Mouse (Mus musculus): Measurements from ENCODE around the gene Fgfr2. TPM values are rescaled to one million over a fixed set of nuclear protein-coding genes. Genes with fewer than 3 reads are reported as not detected.

The Fgfr2 gene
- total and polyA plus RNA-seq, 2 experiments from 2014 or later = 17.1 to 47.6 TPM

GRCm38 (mm10) chr7:131810916-131811315 lies 1312.2 kb downstream of the Fgfr2 start:
- Histone ChIP-seq H3K27ac (ENCODE audit: low read depth, low read length) (no peak overlapping the region), H3K4me2 (ENCODE audit: low read depth) (no peak overlapping the region), H3K4me1 (ENCODE audit: insufficient read depth) (no peaks in the 10 kb centered on the region), H3K4me3 (ENCODE audit: low read depth, low read length) (no peak overlapping the region), H3K27me3 (ENCODE audit: insufficient read depth, low read length) (peaks cover 22% of the 10 kb centered on the region), H3K9ac (no peak overlapping the region), H3K36me3 (ENCODE audit: insufficient read depth) (no peaks in the 10 kb centered on the region), H3K9me3 (ENCODE audit: low read length) (no peaks in the 10 kb centered on the region)
- DNase-seq = no peak
- no peak for ATAC-seq
- 84% methylated on average over 4 of the region's 4 CpGs for WGBS
- TF ChIP-seq CTCF (IDR thresholded peaks at IDR 0.05; ENCODE audit: low read depth) = no peak

- H3K27ac ChIP-seq (ENCODE audit: low read depth, low read length) = no peak overlapping the region
Observed at GRCm38 (mm10) chr7:131809584-131810181, 1313.5 kb downstream of the Fgfr2 start.

GRCm38 (mm10) chr7:131807257-131807656 lies 1315.9 kb downstream of the Fgfr2 start:
- WGBS = 48% methylated on average over 2 of the region's 2 CpGs
- H3K4me3 ChIP-seq (ENCODE audit: low read depth, low read length) = no peak overlapping the region
- ATAC-seq (no peak), DNase-seq (no peak)
- H3K9me3 ChIP-seq (ENCODE audit: low read length) = no peaks in the 10 kb centered on the region
- H3K36me3 ChIP-seq (ENCODE audit: insufficient read depth) = no peaks in the 10 kb centered on the region
- no peak overlapping the region for H3K9ac ChIP-seq
- H3K27me3 ChIP-seq (ENCODE audit: insufficient read depth, low read length) = peaks cover 39% of the 10 kb centered on the region
- no peaks in the 10 kb centered on the region for H3K4me1 ChIP-seq (ENCODE audit: insufficient read depth)
- TF ChIP-seq CTCF (IDR thresholded peaks at IDR 0.05; ENCODE audit: low read depth) = no peak
- H3K4me2 ChIP-seq (ENCODE audit: low read depth) = no peak overlapping the region
- H3K27ac ChIP-seq (ENCODE audit: low read depth, low read length) = no peak overlapping the region

More at GRCm38 (mm10) chr7:131809584-131810181, 1313.5 kb downstream of the Fgfr2 start:
- no peak overlapping the region for H3K4me2 ChIP-seq (ENCODE audit: low read depth)
- ATAC-seq (no peak), DNase-seq (no peak)
- WGBS = 38% methylated on average over 5 of the region's 5 CpGs
- no peaks in the 10 kb centered on the region for H3K4me1 ChIP-seq (ENCODE audit: insufficient read depth)
- peaks cover 33% of the 10 kb centered on the region for H3K27me3 ChIP-seq (ENCODE audit: insufficient read depth, low read length)
- no peak for TF ChIP-seq CTCF (IDR thresholded peaks at IDR 0.05; ENCODE audit: low read depth)
- H3K36me3 ChIP-seq (ENCODE audit: insufficient read depth) = no peaks in the 10 kb centered on the region
- H3K4me3 ChIP-seq (ENCODE audit: low read depth, low read length) = no peak overlapping the region
- no peak overlapping the region for H3K9ac ChIP-seq
- no peaks in the 10 kb centered on the region for H3K9me3 ChIP-seq (ENCODE audit: low read length)

GRCm38 (mm10) chr7:131805525-131806202 lies 1317.5 kb downstream of the Fgfr2 start:
- DNase-seq = no peak
- Histone ChIP-seq H3K36me3 (ENCODE audit: insufficient read depth) (no peaks in the 10 kb centered on the region), H3K4me3 (ENCODE audit: low read depth, low read length) (no peak overlapping the region), H3K27ac (ENCODE audit: low read depth, low read length) (no peak overlapping the region), H3K4me2 (ENCODE audit: low read depth) (no peak overlapping the region), H3K9ac (no peak overlapping the region), H3K4me1 (ENCODE audit: insufficient read depth) (no peaks in the 10 kb centered on the region), H3K9me3 (ENCODE audit: low read length) (no peaks in the 10 kb centered on the region), H3K27me3 (ENCODE audit: insufficient read depth, low read length) (peaks cover 36% of the 10 kb centered on the region)
- ATAC-seq = no peak
- 11% methylated on average over 9 of the region's 9 CpGs for WGBS
- TF ChIP-seq CTCF (IDR thresholded peaks at IDR 0.05; ENCODE audit: low read depth) = no peak

GRCm38 (mm10) chr7:131800416-131801045 lies 1322.6 kb downstream of the Fgfr2 start:
- H3K27ac ChIP-seq (ENCODE audit: low read depth, low read length) = no peak overlapping the region
- peak; percentile 40 for TF ChIP-seq CTCF (IDR thresholded peaks at IDR 0.05; ENCODE audit: low read depth)
- no peak overlapping the region for H3K4me3 ChIP-seq (ENCODE audit: low read depth, low read length)
- ATAC-seq (no peak), DNase-seq (no peak)
- 58% methylated on average over 6 of the region's 6 CpGs for WGBS
- no peaks in the 10 kb centered on the region for H3K9me3 ChIP-seq (ENCODE audit: low read length)
- H3K4me1 ChIP-seq (ENCODE audit: insufficient read depth) = no peaks in the 10 kb centered on the region
- H3K27me3 ChIP-seq (ENCODE audit: insufficient read depth, low read length) = peaks cover 18% of the 10 kb centered on the region
- no peaks in the 10 kb centered on the region for H3K36me3 ChIP-seq (ENCODE audit: insufficient read depth)
- H3K4me2 ChIP-seq (ENCODE audit: low read depth) = no peak overlapping the region
- H3K9ac ChIP-seq = no peak overlapping the region

- Histone ChIP-seq H3K27me3 (ENCODE audit: insufficient read depth, low read length) (0 out of 2 replicates have a peak, but pooled peaks cover 5% of the 10 kb centered on the region), H3K4me2 (ENCODE audit: low read depth) (no peak overlapping the region), H3K9ac (no peak overlapping the region), H3K9me3 (ENCODE audit: low read length) (no peaks in the 10 kb centered on the region), H3K36me3 (ENCODE audit: insufficient read depth) (no peaks in the 10 kb centered on the region), H3K27ac (ENCODE audit: low read depth, low read length) (no peak overlapping the region), H3K4me1 (ENCODE audit: insufficient read depth) (no peaks in the 10 kb centered on the region), H3K4me3 (ENCODE audit: low read depth, low read length) (no peak overlapping the region)
- DNase-seq = no peak
- no peak for ATAC-seq
- 38% methylated on average over 6 of the region's 6 CpGs for whole genome bisulfite sequencing
- no peak for TF ChIP-seq CTCF (IDR thresholded peaks at IDR 0.05; ENCODE audit: low read depth)
Observed at GRCm38 (mm10) chr7:131797161-131797560, 1326.0 kb downstream of the Fgfr2 start.

Data from forebrain, postnatal 0 days (tissue).